Mouse (Mus musculus) small intestine, adult 2 months (tissue): Measurements from ENCODE around the gene Slc22a16. TPM values are rescaled to one million over a fixed set of nuclear protein-coding genes. Genes with fewer than 3 reads are reported as not detected.
"Not testable (repeated sequence)": the region's sequence is repeated elsewhere in the genome, so short reads cannot be mapped to it uniquely, and the experiment has no call there.

Source experiments
- H3K27ac ChIP-seq: fragments of 200-500 bp; 2 replicates; pipeline ENCODE4 v1.5.1; 2012; ENCODE audit warnings: low read depth, low read length, control low read depth, inconsistent platforms; ENCODE audit not compliant: insufficient read depth
- H3K27me3 ChIP-seq: fragments of 200-500 bp; 2 replicates; pipeline ENCODE4 v1.6.1; 2012; ENCODE audit warnings: mild to moderate bottlenecking, moderate library complexity, low read length, inconsistent platforms; ENCODE audit not compliant: control insufficient read depth, insufficient read depth
- H3K36me3 ChIP-seq: fragments of 200-500 bp; 2 replicates; pipeline ENCODE4 v1.6.1; 2012; ENCODE audit warnings: mild to moderate bottlenecking, low read length, control low read depth, inconsistent platforms; ENCODE audit not compliant: control insufficient read depth, insufficient read depth
- H3K4me1 ChIP-seq: fragments of 200-500 bp; 2 replicates; pipeline ENCODE4 v1.6.1; 2012; ENCODE audit warnings: low read length, inconsistent platforms, mixed read lengths; ENCODE audit not compliant: control insufficient read depth, insufficient read depth, insufficient read length
- H3K4me3 ChIP-seq: fragments of 200-500 bp; 2 replicates; pipeline ENCODE4 v1.5.1; 2012; ENCODE audit warnings: low read depth, mild to moderate bottlenecking, control low read depth, inconsistent platforms, low read length, moderate library complexity
- CTCF ChIP-seq: fragments of 200-500 bp; IDR thresholded peaks from 2 replicates; pipeline ENCODE4 v1.5.1; 2012; ENCODE audit warnings: low read depth, mild to moderate bottlenecking, control low read depth, inconsistent platforms, low read length, moderate library complexity, mixed read lengths; ENCODE audit not compliant: insufficient replicate concordance, insufficient read length; ENCODE audit errors: extremely low read depth
- POLR2A ChIP-seq: fragments of 200-500 bp; IDR thresholded peaks from 2 replicates; pipeline ENCODE4 v1.6.1; 2012; ENCODE audit warnings: low read depth, mild to moderate bottlenecking, control low read depth, inconsistent platforms, low read length, moderate library complexity
- WGBS: fragments of 180-500 bp; shearing (Covaris S2); methylation state at CpG from one replicate; pipeline ENCODE4 v1.1.7; 2018; 5-methylcytosine and 5-hydroxymethylcytosine counted together
- polyA plus RNA-seq: library from polyadenylated mRNA; depleted of rRNA; stranded (reverse); fragments of >200 nt; gene quantifications from 2 replicates; pipeline ENCODE4 v1.2.3, GENCODE M21; 2012

Slc22a16 gene
- polyA plus RNA-seq, 1 experiment = not detected

GRCm38 (mm10) chr10:40551801-40552200, 18.3 kb upstream of the Slc22a16 start:
- peaks cover 4% of the 10 kb centered on the region; the same call in 1 of the 2 replicates for H3K27me3 ChIP-seq
- no peaks in the 10 kb centered on the region for H3K4me1 ChIP-seq
- no peaks in the 10 kb centered on the region for H3K36me3 ChIP-seq
- H3K27ac ChIP-seq = no peak overlapping the region
- WGBS = 20% methylated on average over 2 of the region's 2 CpGs
- H3K4me3 ChIP-seq = no peak overlapping the region
- no peak for TF ChIP-seq POLR2A

- H3K4me3 ChIP-seq, H3K27me3 ChIP-seq, H3K27ac ChIP-seq, H3K4me1 ChIP-seq, H3K36me3 ChIP-seq: not testable (repeated sequence)
- 96% methylated on average over 6 of the region's 6 CpGs for WGBS
These were observed 4.4 kb upstream of the Slc22a16 start for GRCm38 (mm10) chr10:40565695-40566094.

- no peak for TF ChIP-seq CTCF
- TF ChIP-seq POLR2A = no peak
- no peak overlapping the region for H3K27ac ChIP-seq
- 79% methylated on average over 7 of the region's 7 CpGs for WGBS
- no peak overlapping the region for H3K4me3 ChIP-seq
- no peaks in the 10 kb centered on the region for H3K36me3 ChIP-seq
- H3K27me3 ChIP-seq = no peaks in the 10 kb centered on the region
- H3K4me1 ChIP-seq = no peaks in the 10 kb centered on the region; the same call in 1 of the 2 replicates
These were observed 5.9 kb downstream of the Slc22a16 start for GRCm38 (mm10) chr10:40575912-40576634.

- Histone ChIP-seq H3K4me1 (no peaks in the 10 kb centered on the region), H3K4me3 (no peak overlapping the region), H3K27ac (no peak overlapping the region), H3K36me3 (no peaks in the 10 kb centered on the region), H3K27me3 (no peaks in the 10 kb centered on the region)
- TF ChIP-seq POLR2A = no peak
- peak; percentile 17; the same call in 1 of the 2 replicates for TF ChIP-seq CTCF
- WGBS = 73% methylated on average over 8 of the region's 8 CpGs
These were observed 13.6 kb downstream of the Slc22a16 start for GRCm38 (mm10) chr10:40583584-40584255.

- no peak overlapping the region for H3K27ac ChIP-seq
- no peaks in the 10 kb centered on the region for H3K4me1 ChIP-seq
- H3K4me3 ChIP-seq = no peak overlapping the region
- TF ChIP-seq POLR2A (no peak), CTCF (no peak)
- 55% methylated on average over 7 of the region's 7 CpGs for WGBS
- H3K27me3 ChIP-seq = no peaks in the 10 kb centered on the region
- H3K36me3 ChIP-seq = no peaks in the 10 kb centered on the region
These were observed 22.1 kb downstream of the Slc22a16 start for GRCm38 (mm10) chr10:40592186-40592585.

GRCm38 (mm10) chr10:40597177-40597576, 27.0 kb downstream of the Slc22a16 start:
- H3K27ac ChIP-seq = no peak overlapping the region
- 87% methylated on average over 3 of the region's 3 CpGs for WGBS
- no peak overlapping the region for H3K4me3 ChIP-seq
- no peaks in the 10 kb centered on the region for H3K36me3 ChIP-seq
- TF ChIP-seq POLR2A (no peak), CTCF (no peak)
- no peaks in the 10 kb centered on the region for H3K27me3 ChIP-seq
- no peaks in the 10 kb centered on the region for H3K4me1 ChIP-seq

- no peaks in the 10 kb centered on the region for H3K4me1 ChIP-seq
- no peaks in the 10 kb centered on the region; the same call in 1 of the 2 replicates for H3K27me3 ChIP-seq
- no peak overlapping the region for H3K27ac ChIP-seq
- TF ChIP-seq POLR2A (no peak), CTCF (no peak)
- WGBS = 69% methylated on average over 6 of the region's 6 CpGs
- no peak overlapping the region for H3K4me3 ChIP-seq
- no peaks in the 10 kb centered on the region for H3K36me3 ChIP-seq
These were observed 34.7 kb downstream of the Slc22a16 start for GRCm38 (mm10) chr10:40604706-40605394.
